Mouse (Mus musculus) layer of hippocampus, adult 8-10 months (tissue): ENCODE measurements around the gene Rwdd3. TPM values are rescaled to one million over a fixed set of nuclear protein-coding genes. Genes with fewer than 3 reads are reported as not detected.

ENCODE experiments used
- DNase-seq, 2 experiments: peaks; one replicate each; pipeline ENCODE4 v3.0.0; 2022; ENCODE audit warnings: low spot score in 2 of 2
- total RNA-seq, 4 experiments: library from RNA; stranded (reverse); gene quantifications; 2 replicates each; pipeline ENCODE4 v1.2.4; 2022

The Rwdd3 gene
- total RNA-seq, 4 experiments from 2014 or later, result 23.2 to 29.2 (median 23.9) TPM

- DNase-seq, result no peak
These were observed 9.8 kb downstream of the Rwdd3 start for GRCm38 (mm10) chr3:121161661-121162060.

- DNase-seq, result no peak
These were observed 11.1 kb downstream of the Rwdd3 start for GRCm38 (mm10) chr3:121160424-121160823.

GRCm38 (mm10) chr3:121159566-121159965, 11.9 kb downstream of the Rwdd3 start:
- no peak for DNase-seq

- peak; percentile 36 to 47 for DNase-seq
These were observed 12.6 kb downstream of the Rwdd3 start for GRCm38 (mm10) chr3:121158901-121159351.

- no peak for DNase-seq
These were observed 13.8 kb downstream of the Rwdd3 start for GRCm38 (mm10) chr3:121157546-121158330.

- DNase-seq, result no peak
These were observed 14.9 kb downstream of the Rwdd3 start for GRCm38 (mm10) chr3:121156451-121157186.

- DNase-seq, result no peak
These were observed 15.5 kb downstream of the Rwdd3 start for GRCm38 (mm10) chr3:121156043-121156442.

- no peak for DNase-seq
These were observed 37.6 kb downstream of the Rwdd3 start for GRCm38 (mm10) chr3:121133937-121134336.

- no peak for DNase-seq
These were observed 38.5 kb downstream of the Rwdd3 start for GRCm38 (mm10) chr3:121133039-121133438.

GRCm38 (mm10) chr3:121127171-121127570, 44.3 kb downstream of the Rwdd3 start:
- no peak for DNase-seq

- DNase-seq, result no peak
These were observed 45.0 kb downstream of the Rwdd3 start for GRCm38 (mm10) chr3:121126476-121126875.

- no peak for DNase-seq
These were observed 50.4 kb downstream of the Rwdd3 start for GRCm38 (mm10) chr3:121121072-121121471.

- DNase-seq, result no peak
These were observed 54.9 kb downstream of the Rwdd3 start for GRCm38 (mm10) chr3:121116590-121116989.

- DNase-seq, result no peak
These were observed 55.4 kb downstream of the Rwdd3 start for GRCm38 (mm10) chr3:121116067-121116466.

GRCm38 (mm10) chr3:121111068-121111467, 60.4 kb downstream of the Rwdd3 start:
- DNase-seq, result no peak

- no peak for DNase-seq
These were observed 61.1 kb downstream of the Rwdd3 start for GRCm38 (mm10) chr3:121110430-121110829.

- DNase-seq, result no peak
These were observed 64.0 kb downstream of the Rwdd3 start for GRCm38 (mm10) chr3:121107481-121107880.

GRCm38 (mm10) chr3:121105408-121105708, 66.1 kb downstream of the Rwdd3 start:
- no peak for DNase-seq

Other genes with a start within 250 kb of the Rwdd3 start
- 10 to 100 TPM; 27.8 to 41.1 (median 33.5) TPM for gene Tmem56, start 111.4 kb upstream of the Rwdd3 start, total RNA-seq
- 10 to 100 TPM; 11.3 to 14.0 (median 12.9) TPM for gene Alg14, start 120.1 kb upstream of the Rwdd3 start, total RNA-seq